Comparison of ENCODE assay signal across 8 mouse cellular contexts in the genomic region with DNA sequence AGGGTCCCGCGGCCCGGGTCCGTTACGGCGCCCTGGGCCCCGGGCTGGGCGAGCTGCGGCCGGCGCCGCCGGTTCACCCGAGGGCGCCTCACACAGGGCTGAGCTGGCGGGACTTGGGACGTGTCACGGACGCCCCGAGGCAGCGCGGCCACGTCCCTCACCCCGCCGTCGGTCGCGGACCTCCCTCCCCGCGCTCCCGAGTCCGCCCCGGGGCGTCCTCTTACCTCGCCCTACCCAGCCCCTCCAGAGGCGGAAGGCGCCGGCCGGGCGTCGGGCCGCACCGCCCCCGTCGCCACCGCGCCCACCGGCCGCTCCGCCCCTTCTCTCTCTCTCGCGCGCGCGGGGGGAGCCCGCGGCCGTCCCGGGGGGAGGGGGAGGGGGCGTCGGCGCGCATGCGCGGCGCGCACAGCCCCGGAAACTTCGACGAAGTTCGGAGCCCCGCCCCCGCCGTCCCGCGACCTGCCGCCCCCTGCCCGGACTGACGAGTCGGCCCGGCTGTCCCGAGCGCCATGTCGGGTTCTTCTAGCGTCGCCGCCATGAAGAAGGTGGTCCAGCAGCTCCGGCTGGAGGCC. TPM values are rescaled to one million over a fixed set of nuclear protein-coding genes. Genes with fewer than 3 reads are reported as not detected.
DNase-seq lines count a peak whose midpoint lies in the region; ATAC-seq and TF ChIP-seq lines count a peak whose summit lies in the region.

A gene (minus strand): TSS at position 323 of the 572 bp plus-strand sequence.
A gene (plus strand): TSS at position 377 of the 572 bp plus-strand sequence.

- TF ChIP-seq CTCF in midbrain, postnatal 0 days (IDR thresholded peaks at IDR 0.05), result no peak
- no peak for TF ChIP-seq CTCF in spleen, adult 2 months (IDR thresholded peaks at IDR 0.05; ENCODE audit: extremely low read depth, insufficient read depth, insufficient read length, insufficient replicate concordance)

- peak within 1 kb of the TSS; percentile 96 for H3K27ac ChIP-seq in embryonic facial prominence, embryonic 15.5 days (replicated peaks)
- H3K27ac ChIP-seq in midbrain, postnatal 0 days (ENCODE audit: low read depth, low read length), result peak within 1 kb of the TSS; percentile 68
- peak within 1 kb of the TSS; percentile 94 for H3K27ac ChIP-seq in spleen, adult 2 months (ENCODE audit: insufficient read depth, low read length)

- H3K9ac ChIP-seq in embryonic facial prominence, embryonic 15.5 days, result peak within 1 kb of the TSS; percentile 94
- H3K9ac ChIP-seq in midbrain, postnatal 0 days (replicated peaks; ENCODE audit: low read length, poor library complexity, severe bottlenecking), result peak within 1 kb of the TSS; percentile 60

- WGBS in embryonic facial prominence, embryonic 15.5 days, result under 1% methylated on average over 67 of the region's 88 CpGs
- WGBS in midbrain, postnatal 0 days, result 2% methylated on average over 64 of the region's 88 CpGs
- WGBS in spleen, adult 2 months, result under 1% methylated on average over 54 of the region's 88 CpGs

- H3K4me1 ChIP-seq in embryonic facial prominence, embryonic 15.5 days, result peaks cover 17% of the 10 kb centered on the region
- 0 out of 2 replicates have a peak, but pooled peaks cover 3% of the 10 kb centered on the region for H3K4me1 ChIP-seq in midbrain, postnatal 0 days (ENCODE audit: insufficient read depth, low read length)
- peaks cover 7% of the 10 kb centered on the region for H3K4me1 ChIP-seq in spleen, adult 2 months (ENCODE audit: control insufficient read depth, insufficient read depth, insufficient read length)

- DNase-seq in A20 (ENCODE audit: low read depth, low spot score) (peak; percentile 93), liver (peak; percentile 94)
- DNase-seq in adrenal gland, postnatal 25 days, result peak; percentile 91
- peak; percentile 87 for DNase-seq in heart, adult 9 months (ENCODE audit: low spot score in 2 of 2)
- DNase-seq in kidney, adult 9 months, result peak; percentile 87
- peak; percentile 78 for DNase-seq in midbrain, postnatal 0 days (ENCODE audit: low spot score)
- peak; percentile 76 to 83 for DNase-seq in spleen, adult 2 months (ENCODE audit: low read depth in 1 of 2, low spot score in 2 of 2)

- peak within 1 kb of the TSS; percentile 64 for H3K4me2 ChIP-seq in embryonic facial prominence, embryonic 15.5 days (replicated peaks)
- peak within 1 kb of the TSS; percentile 77 for H3K4me2 ChIP-seq in midbrain, postnatal 0 days (ENCODE audit: low read depth, low read length, poor library complexity, severe bottlenecking)

- no peaks in the 10 kb centered on the region for H3K9me3 ChIP-seq in embryonic facial prominence, embryonic 15.5 days (replicated peaks)
- H3K9me3 ChIP-seq in midbrain, postnatal 0 days (ENCODE audit: low read length), result no peaks in the 10 kb centered on the region

- no peaks in the 10 kb centered on the region for H3K27me3 ChIP-seq in embryonic facial prominence, embryonic 15.5 days
- no peaks in the 10 kb centered on the region for H3K27me3 ChIP-seq in midbrain, postnatal 0 days (ENCODE audit: insufficient read depth, low read length)
- H3K27me3 ChIP-seq in spleen, adult 2 months (ENCODE audit: control insufficient read depth, insufficient read depth, low read length), result no peaks in the 10 kb centered on the region

- H3K4me3 ChIP-seq in embryonic facial prominence, embryonic 15.5 days (replicated peaks), result peak within 1 kb of the TSS; percentile 76
- H3K4me3 ChIP-seq in midbrain, postnatal 0 days (ENCODE audit: low read depth, low read length), result peak within 1 kb of the TSS; percentile 68
- peak within 1 kb of the TSS; percentile 99 for H3K4me3 ChIP-seq in spleen, adult 2 months (ENCODE audit: extremely low read depth, insufficient read depth, insufficient read length)

- ATAC-seq in embryonic facial prominence, embryonic 15.5 days (ENCODE audit: insufficient number of reproducible peaks, low FRiP score, low TSS enrichment, low read depth), result peak; percentile 96
- peak; percentile 81 for ATAC-seq in midbrain, postnatal 0 days (ENCODE audit: low FRiP score)

- peak; percentile 53; the same call in 1 of the 2 replicates for TF ChIP-seq POLR2A in spleen, adult 2 months (IDR thresholded peaks at IDR 0.05; ENCODE audit: low read depth, low read length)

- peaks cover 11% of the 10 kb centered on the region; the same call in 1 of the 2 replicates for H3K36me3 ChIP-seq in embryonic facial prominence, embryonic 15.5 days
- no peaks in the 10 kb centered on the region for H3K36me3 ChIP-seq in midbrain, postnatal 0 days (ENCODE audit: insufficient read depth, low read length)
- peaks cover 7% of the 10 kb centered on the region for H3K36me3 ChIP-seq in spleen, adult 2 months (ENCODE audit: control insufficient read depth, insufficient read depth, low read length)

RNA-seq across cellular contexts. Expression of the first gene that starts in this region (rescaled TPM):
- 3.9 and 6.2 TPM in 2 replicates for total RNA-seq in adrenal gland, postnatal 25 days (2021)
- polyA plus RNA-seq in embryonic facial prominence, embryonic 15.5 days (2015; fragmentation: Nextera tagmentation; extraction: Ambion mirVana), result 6.9 and 8.6 TPM in 2 replicates
- total RNA-seq in midbrain, postnatal 0 days (2014; rRNA removed), result 0.71 and 2.4 TPM in 2 replicates
- polyA plus RNA-seq in midbrain, postnatal 0 days (2015; fragmentation: Nextera tagmentation; extraction: Ambion mirVana), result 3.0 and 3.1 TPM in 2 replicates
- 0.45 and 0.78 TPM in 2 replicates for polyA plus RNA-seq in spleen, adult 2 months (2012; rRNA removed)

RNA-seq across cellular contexts. Expression of the second gene that starts in this region (rescaled TPM):
- 261 and 291 TPM in 2 replicates for total RNA-seq in adrenal gland, postnatal 25 days (2021)
- polyA plus RNA-seq in embryonic facial prominence, embryonic 15.5 days (2015; fragmentation: Nextera tagmentation; extraction: Ambion mirVana), result 826 and 839 TPM in 2 replicates
- total RNA-seq in midbrain, postnatal 0 days (2014; rRNA removed), result 67.5 and 85.1 TPM in 2 replicates
- 244 and 247 TPM in 2 replicates for polyA plus RNA-seq in midbrain, postnatal 0 days (2015; fragmentation: Nextera tagmentation; extraction: Ambion mirVana)
- polyA plus RNA-seq in spleen, adult 2 months (2012; rRNA removed), result 178 and 234 TPM in 2 replicates

Comparison
In these comparisons a context has a peak if more than half of its experiments do, and no peak if none do; other contexts are left out.
1. Peak in every context shown above with its lines: DNase-seq, ATAC-seq, H3K4me3 ChIP-seq and H3K27ac ChIP-seq.